Mouse (Mus musculus): ENCODE results near the gene Olfr481. TPM values are rescaled to one million over a fixed set of nuclear protein-coding genes. Genes with fewer than 3 reads are reported as not detected.

Olfr481 gene
- total RNA-seq (2021): not detected

DNA sequence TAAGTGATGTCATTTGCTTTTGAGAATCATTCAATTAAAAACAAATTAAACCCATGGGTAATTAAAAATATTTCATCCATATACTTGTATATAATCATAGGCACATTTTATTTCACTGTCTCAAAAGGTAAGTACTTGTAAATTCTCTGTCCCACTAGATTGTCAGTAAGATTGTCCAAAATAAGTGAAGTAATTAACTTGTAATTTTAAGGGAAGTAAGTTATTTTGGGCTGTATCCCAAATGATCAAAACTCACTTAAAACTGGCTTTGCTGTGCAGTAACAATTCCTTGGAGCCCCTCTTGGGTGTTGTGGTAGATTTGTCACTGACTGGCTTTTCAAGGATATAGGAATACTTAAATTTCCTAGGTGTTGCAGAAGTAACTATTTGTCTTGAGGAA lies at the start of gene Olfr481:
Olfr481 (plus strand) TSS at position 301 of the 400 bp plus-strand sequence.
- no peak for DNase-seq

DNA sequence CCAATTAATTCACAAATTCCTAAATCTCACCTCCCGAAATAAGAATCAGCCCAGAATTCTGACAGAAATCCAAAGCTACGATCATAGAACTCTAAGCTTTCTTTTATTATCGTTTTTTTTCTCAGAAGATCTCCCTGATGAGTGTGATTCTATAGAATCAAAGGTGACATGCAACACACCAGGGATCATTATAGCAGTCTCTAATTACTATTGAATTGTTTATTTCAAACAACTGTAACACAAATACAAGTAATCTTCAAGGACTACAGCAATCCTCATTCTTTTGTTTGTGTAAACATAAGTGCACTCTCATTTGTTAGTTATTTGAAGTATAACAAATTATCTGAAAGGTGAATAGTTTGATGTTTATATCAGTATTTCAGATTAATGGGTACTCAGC lies 45.8 kb upstream of the Olfr481 start, which contains the start of gene Olfr478:
Olfr478 (minus strand) TSS at position 101 of the 400 bp plus-strand sequence.
- DNase-seq: no peak

DNA sequence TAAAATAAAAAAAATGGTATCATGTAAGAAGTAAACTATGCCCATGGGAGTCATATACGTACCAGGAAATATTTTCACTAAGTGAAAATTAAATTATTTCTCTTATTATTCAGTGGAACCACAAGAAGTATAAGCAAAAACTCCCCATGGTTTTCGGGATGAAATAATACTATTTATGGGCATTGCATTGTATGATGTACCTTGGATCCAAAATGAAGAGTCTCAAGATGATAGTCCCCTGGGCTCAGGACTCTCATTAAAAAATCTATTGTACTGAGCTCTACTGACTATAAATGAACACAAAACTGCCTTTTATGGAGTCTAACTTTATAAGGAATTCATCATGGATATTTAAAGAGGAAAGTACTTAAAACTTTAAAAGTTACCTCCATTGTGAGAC lies 29.3 kb upstream of the Olfr481 start, which contains the start of gene Olfr479:
Olfr479 (plus strand) TSS at position 301 of the 400 bp plus-strand sequence.
- no peak for DNase-seq

DNA sequence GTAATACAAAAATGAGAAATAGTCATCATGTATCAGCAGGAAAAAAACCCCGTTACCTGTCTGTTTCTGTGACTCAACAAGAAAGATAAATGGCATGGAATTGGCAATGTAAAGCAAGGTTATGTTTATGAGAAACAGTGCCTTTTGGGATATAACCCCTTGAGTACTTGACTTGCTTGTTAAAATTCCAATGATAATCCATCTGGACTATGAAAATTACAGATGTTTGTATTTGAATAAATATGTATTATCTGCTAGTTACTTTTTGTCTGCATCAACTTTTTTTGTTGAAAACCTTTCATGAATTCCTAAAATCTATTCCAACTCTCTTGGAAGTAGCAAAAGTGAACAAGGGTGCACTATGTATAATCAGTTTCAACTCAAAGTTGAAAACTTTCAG lies 12.4 kb upstream of the Olfr481 start, which contains the start of gene Olfr480:
Olfr480 (minus strand) TSS at position 101 of the 400 bp plus-strand sequence.
- no peak for DNase-seq

DNA sequence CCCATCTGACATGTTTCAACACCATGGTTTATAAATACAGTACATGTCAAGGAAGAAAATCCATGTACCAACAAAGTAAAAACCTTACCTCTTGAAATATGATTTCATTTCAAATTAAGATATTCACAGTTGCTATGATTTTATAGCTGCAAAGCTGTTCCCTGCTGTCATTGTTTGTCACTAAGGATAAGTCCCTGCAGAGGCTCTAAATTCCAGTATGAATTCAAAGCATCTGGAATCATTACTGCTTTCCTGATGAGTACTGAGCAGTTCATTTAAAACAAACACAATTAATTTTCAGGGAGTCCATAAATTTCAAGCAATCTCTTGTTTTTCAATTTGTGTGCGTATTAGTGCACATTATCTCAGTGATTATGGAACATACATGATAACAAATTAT lies 17.8 kb downstream of the Olfr481 start, which contains the start of gene Olfr482:
Olfr482 (minus strand) TSS at position 101 of the 400 bp plus-strand sequence.
- no peak for DNase-seq

DNA sequence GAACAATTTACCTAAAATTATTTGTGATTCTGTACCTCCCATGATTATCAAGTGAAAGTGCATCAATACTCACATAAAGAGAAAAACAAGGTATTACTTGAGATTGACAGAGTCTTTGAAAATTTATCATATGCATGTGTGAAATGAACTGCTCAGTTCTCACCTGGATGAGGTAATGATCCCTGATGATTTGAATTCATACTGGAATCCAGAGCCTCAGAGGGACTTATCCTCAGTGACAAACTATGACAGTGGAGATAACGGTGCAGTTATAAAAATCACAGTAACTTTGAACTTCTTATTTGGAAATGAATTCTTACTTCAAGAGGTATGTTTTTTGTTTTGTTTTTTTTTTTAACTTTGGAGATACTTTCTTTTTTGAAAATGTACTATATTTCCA lies 20.9 kb downstream of the Olfr481 start, which contains the start of gene Olfr483:
Olfr483 (plus strand) TSS at position 301 of the 400 bp plus-strand sequence.
- DNase-seq: no peak

DNA sequence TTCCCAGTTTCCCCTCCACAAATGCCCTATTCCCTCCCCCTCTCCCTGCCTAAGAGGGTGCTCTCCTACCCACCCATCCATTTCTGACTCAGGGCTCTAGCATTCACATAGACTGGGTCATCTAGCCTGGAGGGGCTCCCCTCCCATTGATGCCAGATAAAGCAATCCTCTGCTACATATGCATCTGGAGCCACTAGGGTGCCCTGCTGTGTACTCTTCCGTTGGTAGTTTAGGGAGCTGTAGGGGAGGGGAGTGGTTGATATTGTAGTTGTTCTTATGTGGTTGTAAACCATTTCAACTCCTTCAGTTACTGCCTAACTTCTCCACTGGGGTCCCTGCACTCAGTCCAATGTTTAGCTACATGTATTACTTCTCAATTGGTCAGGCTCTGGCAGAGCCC lies 41.0 kb downstream of the Olfr481 start:
- DNase-seq: no peak

DNA sequence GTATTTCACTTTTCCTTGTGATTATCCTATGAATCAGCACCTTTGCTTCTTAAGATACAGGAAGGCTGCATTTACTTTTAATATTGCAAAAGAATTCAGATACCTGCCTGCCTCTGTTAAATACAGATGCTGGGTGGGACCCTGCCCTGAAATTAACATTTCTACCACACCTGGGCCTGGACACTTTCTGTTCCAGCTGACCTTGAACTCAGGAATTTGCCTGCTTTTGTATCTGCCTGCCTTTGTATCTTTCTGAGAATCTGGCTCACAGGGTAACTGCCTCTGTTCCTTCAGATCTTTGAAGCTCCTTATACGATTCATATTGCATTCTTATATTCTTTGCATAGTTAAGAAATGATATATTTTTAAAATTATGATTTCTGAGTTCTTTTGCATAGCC lies 41.8 kb downstream of the Olfr481 start:
- no peak for DNase-seq

DNA sequence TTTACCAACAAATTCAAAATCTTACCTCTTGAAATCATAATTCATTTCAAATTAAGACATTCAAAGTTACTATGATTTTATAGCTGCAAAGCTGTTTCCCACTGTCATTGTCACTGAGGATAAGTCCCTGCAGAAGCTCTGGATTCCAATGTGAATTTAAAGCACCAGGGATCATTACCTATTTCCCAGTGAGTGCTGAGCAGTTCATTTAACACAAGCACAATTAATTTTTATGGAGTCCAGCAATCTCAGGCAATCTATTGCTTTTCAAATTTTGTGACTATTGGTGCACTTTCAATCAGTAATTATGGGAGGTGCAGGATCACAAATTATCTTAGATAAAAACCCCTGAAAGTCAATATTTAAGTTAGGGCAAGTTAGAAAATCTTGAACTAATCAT lies 47.7 kb downstream of the Olfr481 start, which contains the start of gene Olfr484:
Olfr484 (minus strand) TSS at position 101 of the 400 bp plus-strand sequence.
- no peak for DNase-seq

Other genes starting within 250 kb of the Olfr481 start
- not detected for gene Olfr470, start 232.4 kb upstream of the Olfr481 start, total RNA-seq (2021)
- gene Olfr472, start 182.0 kb upstream of the Olfr481 start, total RNA-seq (2021): under 1 TPM in 1 of 2 experiments, not detected in 1; 0.07 TPM
- not detected for gene Olfr473, start 149.4 kb upstream of the Olfr481 start, total RNA-seq (2021)
- gene Olfr474, start 125.2 kb upstream of the Olfr481 start, total RNA-seq (2021): not detected
- not detected for gene Olfr476, start 115.1 kb upstream of the Olfr481 start, total RNA-seq (2021)
- gene Olfr477, start 93.2 kb upstream of the Olfr481 start, total RNA-seq (2021): not detected
- gene Olfr478, start 45.9 kb upstream of the Olfr481 start, total RNA-seq (2021): not detected
- not detected for gene Olfr479, start 29.2 kb upstream of the Olfr481 start, total RNA-seq (2021)
- not detected for gene Olfr480, start 12.5 kb upstream of the Olfr481 start, total RNA-seq (2021)
- under 1 TPM; 0.67 to 0.83 TPM for gene Olfr482, start 17.7 kb downstream of the Olfr481 start, total RNA-seq (2021)
- not detected for gene Olfr483, start 21.0 kb downstream of the Olfr481 start, total RNA-seq (2021)
- not detected for gene Olfr484, start 47.6 kb downstream of the Olfr481 start, total RNA-seq (2021)
- gene Olfr485, start 80.0 kb downstream of the Olfr481 start, total RNA-seq (2021): not detected
- gene Olfr486, start 92.9 kb downstream of the Olfr481 start, total RNA-seq (2021): not detected
- not detected for gene Olfr487, start 134.8 kb downstream of the Olfr481 start, total RNA-seq (2021)
- gene Olfr488, start 178.5 kb downstream of the Olfr481 start, total RNA-seq (2021): not detected
- gene Olfr490, start 209.1 kb downstream of the Olfr481 start, total RNA-seq (2021): not detected
- not detected for gene Olfr491, start 233.6 kb downstream of the Olfr481 start, total RNA-seq (2021)
- gene Olfr492, start 243.8 kb downstream of the Olfr481 start, total RNA-seq (2021): not detected

Data from heart, postnatal 4 days (tissue).